Mouse (Mus musculus) hindbrain, embryonic 15.5 days (tissue): Measurements from ENCODE around the gene Ppp1cb. TPM values are rescaled to one million over a fixed set of nuclear protein-coding genes. Genes with fewer than 3 reads are reported as not detected.
"Not testable (repeated sequence)": the region's sequence is repeated elsewhere in the genome, so short reads cannot be mapped to it uniquely, and the experiment has no call there.

ENCODE experiments used
- ATAC-seq: fragments of 200-750 bp; cut with Nextera tagmentation; 2 replicates; pipeline ENCODE4 v1.8.0; 2017; ENCODE audit warnings: low read depth, moderate number of reproducible peaks, moderate TSS enrichment; ENCODE audit not compliant: low FRiP score
- H3K27ac ChIP-seq: fragments of 300-500 bp; sonication (generic); replicated peaks from 2 replicates; pipeline ENCODE4 v1.5.1; 2015; ENCODE audit warnings: mild to moderate bottlenecking, inconsistent platforms
- H3K27me3 ChIP-seq: fragments of 300-500 bp; sonication (generic); 2 replicates; pipeline ENCODE4 v1.6.1; 2015; ENCODE audit warnings: control low read depth, inconsistent platforms
- H3K36me3 ChIP-seq: fragments of 300-500 bp; sonication (generic); 2 replicates; pipeline ENCODE4 v1.6.1; 2015; ENCODE audit warnings: control low read depth, inconsistent platforms
- H3K4me1 ChIP-seq: fragments of 300-500 bp; sonication (generic); replicated peaks from 2 replicates; pipeline ENCODE4 v1.6.1; 2015; ENCODE audit warnings: control low read depth, inconsistent platforms
- H3K4me2 ChIP-seq: fragments of 300-500 bp; sonication (generic); 2 replicates; pipeline ENCODE4 v1.6.1; 2015; ENCODE audit warnings: moderate library complexity, mild to moderate bottlenecking, inconsistent platforms
- H3K4me3 ChIP-seq: fragments of 300-500 bp; sonication (generic); 2 replicates; pipeline ENCODE4 v1.5.1; 2015; ENCODE audit warnings: mild to moderate bottlenecking, inconsistent platforms
- H3K9ac ChIP-seq: fragments of 300-500 bp; sonication (generic); 2 replicates; pipeline ENCODE4 v1.6.1; 2015; ENCODE audit warnings: inconsistent platforms
- H3K9me3 ChIP-seq: fragments of 300-500 bp; sonication (generic); 2 replicates; pipeline ENCODE4 v1.6.1; 2016; ENCODE audit warnings: control low read depth, inconsistent platforms
- WGBS: fragments of 180-500 bp; shearing (Covaris S2); methylation state at CpG from one replicate; pipeline ENCODE4 v1.1.7; 2015; 5-methylcytosine and 5-hydroxymethylcytosine counted together
- polyA plus RNA-seq: library from polyadenylated mRNA; unstranded; fragments of >200 nt; fragmentation: Nextera tagmentation; extraction: Ambion mirVana; gene quantifications from 2 replicates; pipeline ENCODE4 v1.2.1, GENCODE M21; 2015

Gene Ppp1cb
- polyA plus RNA-seq, 1 experiment from 2014 or later = 188 TPM

DNA sequence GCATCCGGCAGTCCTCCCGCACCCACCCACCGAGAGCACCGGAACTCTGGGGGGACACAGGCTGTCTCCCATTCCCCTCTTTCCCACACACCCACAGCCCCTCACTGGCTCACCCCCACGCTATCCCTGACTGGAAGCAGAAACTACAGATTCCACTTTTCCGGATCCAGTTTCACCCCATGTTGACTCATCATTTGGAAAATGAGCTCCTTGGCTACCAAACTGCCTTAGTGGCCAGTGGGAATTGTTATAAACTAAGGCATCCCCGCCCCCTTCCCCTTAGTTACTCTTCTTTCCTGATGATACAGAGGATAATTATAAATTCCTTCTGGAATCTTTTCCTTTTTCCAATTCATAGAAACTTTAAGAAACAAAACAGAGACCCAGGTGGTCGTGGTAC lies 34.2 kb upstream of the Ppp1cb start:
- peaks cover 6% of the 10 kb centered on the region for H3K4me1 ChIP-seq
- H3K27me3 ChIP-seq = no peaks in the 10 kb centered on the region
- H3K4me2 ChIP-seq = no peak overlapping the region
- no peak for ATAC-seq
- no peak overlapping the region for H3K4me3 ChIP-seq
- H3K36me3 ChIP-seq = no peaks in the 10 kb centered on the region
- H3K9me3 ChIP-seq = no peaks in the 10 kb centered on the region
- 93% methylated on average over 8 of the region's 8 CpGs for WGBS
- no peak overlapping the region for H3K27ac ChIP-seq
- H3K9ac ChIP-seq = no peak overlapping the region

DNA sequence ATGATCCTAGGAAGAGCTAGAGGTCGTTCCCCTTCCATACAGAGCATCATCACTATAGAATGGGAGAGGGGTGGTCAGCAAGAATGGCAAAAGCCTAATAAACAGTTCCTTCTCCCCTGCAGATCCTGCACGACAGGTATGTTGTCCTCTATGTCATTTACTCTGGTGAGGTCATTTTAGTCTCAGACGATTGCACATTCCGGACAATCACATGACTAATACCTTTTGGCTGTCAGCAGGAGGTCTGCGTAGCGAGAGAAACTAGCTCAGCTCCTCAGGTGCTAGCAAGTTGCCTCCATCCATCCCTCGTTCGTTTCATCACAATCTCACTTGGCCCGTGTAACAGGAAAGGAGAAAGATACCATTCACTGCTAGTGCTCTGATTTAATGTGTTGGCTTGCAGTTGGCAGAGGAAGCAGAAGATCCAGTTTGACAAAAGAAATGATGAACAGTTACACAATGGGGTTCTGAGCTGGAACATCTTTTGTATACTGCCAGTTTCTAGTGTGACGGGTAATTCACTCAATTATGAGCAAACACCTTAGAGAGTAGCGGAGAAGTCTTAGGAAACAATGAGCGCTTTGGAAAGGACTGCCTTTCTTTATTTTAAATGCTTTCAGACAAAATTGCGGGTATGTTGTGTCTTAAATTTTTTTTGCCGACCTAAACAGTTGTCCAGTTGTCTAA lies 33.0 kb upstream of the Ppp1cb start:
- Histone ChIP-seq H3K4me1 (peaks cover 6% of the 10 kb centered on the region), H3K27me3 (no peaks in the 10 kb centered on the region), H3K9me3 (no peaks in the 10 kb centered on the region), H3K27ac (no peak overlapping the region), H3K4me2 (no peak overlapping the region), H3K9ac (no peak overlapping the region), H3K4me3 (no peak overlapping the region), H3K36me3 (no peaks in the 10 kb centered on the region)
- ATAC-seq = no peak
- WGBS = 63% methylated on average over 14 of the region's 14 CpGs

DNA sequence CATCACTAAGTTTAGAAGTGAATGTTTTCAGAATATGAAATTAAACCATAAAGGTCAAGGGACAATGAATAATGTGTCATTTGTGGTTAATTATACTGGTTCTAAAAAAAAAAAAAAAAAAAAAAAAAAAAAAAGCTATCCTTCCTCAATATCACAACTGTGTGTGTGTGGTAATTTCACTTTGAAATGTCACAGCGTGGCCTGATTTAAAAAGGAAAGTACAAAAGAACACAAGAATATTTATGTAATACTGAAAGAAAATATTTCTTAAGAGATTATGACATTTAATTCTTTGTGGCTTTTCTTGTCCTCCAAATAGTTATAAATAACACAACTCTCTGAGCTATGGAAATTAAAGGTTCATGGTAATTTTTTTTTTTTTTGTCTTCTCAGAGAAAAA lies 28.2 kb upstream of the Ppp1cb start:
- Histone ChIP-seq H3K4me3 (no peak overlapping the region), H3K27me3 (no peaks in the 10 kb centered on the region), H3K9me3 (no peaks in the 10 kb centered on the region), H3K4me1 (no peaks in the 10 kb centered on the region), H3K27ac (no peak overlapping the region), H3K9ac (no peak overlapping the region), H3K36me3 (no peaks in the 10 kb centered on the region), H3K4me2 (no peak overlapping the region)
- no peak for ATAC-seq
- 89% methylated on average over 1 of the region's 1 CpGs for WGBS

DNA sequence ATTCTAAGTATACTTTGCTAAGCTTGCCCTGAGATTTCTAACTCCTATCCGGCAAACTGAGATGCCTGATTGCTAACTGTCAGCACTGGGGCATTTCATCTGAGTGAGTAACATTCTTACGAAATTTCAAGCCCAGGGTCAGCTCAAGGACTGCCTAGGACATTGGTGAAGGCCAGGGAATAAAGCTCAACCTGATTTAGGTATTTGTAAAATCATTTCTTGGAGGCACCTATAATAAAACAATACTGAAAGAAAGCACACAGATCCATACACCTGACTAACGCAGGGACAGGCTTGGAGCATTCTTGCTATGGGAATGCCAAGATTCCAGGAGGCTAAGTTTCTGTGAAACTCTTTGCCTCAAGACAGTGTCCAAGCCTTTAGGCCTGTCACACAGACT lies 24.3 kb upstream of the Ppp1cb start:
- not testable (repeated sequence) for H3K4me1 ChIP-seq, H3K36me3 ChIP-seq, H3K4me2 ChIP-seq, H3K27ac ChIP-seq, ATAC-seq, H3K27me3 ChIP-seq, H3K4me3 ChIP-seq, H3K9me3 ChIP-seq, H3K9ac ChIP-seq
- WGBS = 93% methylated on average over 3 of the region's 3 CpGs

DNA sequence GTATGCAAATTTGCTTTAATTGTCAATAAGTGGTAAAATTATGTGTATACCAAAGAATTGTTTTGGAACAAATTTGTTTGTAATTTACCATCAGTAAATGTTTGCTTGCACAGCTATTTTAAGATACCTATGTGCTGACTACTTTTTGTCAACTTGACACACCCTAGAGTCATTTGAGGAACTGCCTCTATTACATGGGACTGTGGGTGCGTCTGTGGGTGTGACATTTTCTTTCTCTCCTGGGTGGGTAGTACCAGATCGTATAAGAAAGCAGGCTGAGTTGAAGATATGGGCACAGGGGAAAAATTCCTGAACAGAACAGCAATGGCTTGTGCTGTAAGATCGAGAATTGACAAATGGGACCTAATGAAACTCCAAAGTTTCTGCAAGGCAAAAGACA lies 23.0 kb upstream of the Ppp1cb start:
- WGBS = 85% methylated on average over 3 of the region's 3 CpGs
- Histone ChIP-seq H3K4me3 (no peak overlapping the region), H3K4me2 (no peak overlapping the region), H3K4me1 (no peaks in the 10 kb centered on the region), H3K36me3 (no peaks in the 10 kb centered on the region), H3K27me3 (no peaks in the 10 kb centered on the region), H3K9ac (no peak overlapping the region), H3K27ac (no peak overlapping the region), H3K9me3 (no peaks in the 10 kb centered on the region)
- ATAC-seq = no peak

DNA sequence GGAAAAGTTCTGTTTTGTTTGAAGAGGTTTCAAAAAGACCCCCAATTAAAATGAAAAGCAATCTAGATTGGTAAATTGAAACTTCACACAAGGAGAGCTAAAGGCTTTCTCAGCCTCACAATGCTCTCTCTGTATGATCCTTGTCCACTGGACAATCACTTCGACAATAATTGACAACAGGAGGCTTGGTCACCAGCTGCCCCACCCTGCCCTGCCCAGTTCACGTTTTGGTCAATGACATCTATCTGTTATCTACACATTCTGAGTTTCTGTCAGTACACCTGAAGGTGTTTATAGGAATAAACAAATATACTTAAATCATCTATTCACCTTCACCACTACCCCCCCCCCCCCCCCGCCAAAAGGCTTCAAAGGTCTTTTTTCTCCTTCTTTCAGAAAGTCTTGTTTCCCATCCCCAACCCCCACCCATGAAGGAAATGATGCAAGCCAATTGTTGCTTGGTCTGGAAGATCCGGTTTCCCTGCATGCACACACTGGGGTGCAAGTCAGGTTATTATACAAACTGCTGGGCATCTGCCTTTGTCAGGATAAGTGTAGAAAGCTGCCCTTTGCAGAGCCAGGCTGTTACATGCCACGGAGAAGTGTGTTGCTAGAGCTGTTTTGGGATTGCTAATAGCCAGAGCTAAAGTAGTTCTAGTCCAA lies 20.6 kb upstream of the Ppp1cb start:
- no peak for ATAC-seq
- H3K27me3 ChIP-seq = no peaks in the 10 kb centered on the region
- H3K27ac ChIP-seq = no peak overlapping the region
- no peaks in the 10 kb centered on the region for H3K9me3 ChIP-seq
- H3K4me3 ChIP-seq = no peak overlapping the region
- H3K9ac ChIP-seq = no peak overlapping the region
- H3K36me3 ChIP-seq = no peaks in the 10 kb centered on the region
- WGBS = 29% methylated on average over 5 of the region's 5 CpGs
- no peak overlapping the region for H3K4me2 ChIP-seq
- H3K4me1 ChIP-seq = no peaks in the 10 kb centered on the region

DNA sequence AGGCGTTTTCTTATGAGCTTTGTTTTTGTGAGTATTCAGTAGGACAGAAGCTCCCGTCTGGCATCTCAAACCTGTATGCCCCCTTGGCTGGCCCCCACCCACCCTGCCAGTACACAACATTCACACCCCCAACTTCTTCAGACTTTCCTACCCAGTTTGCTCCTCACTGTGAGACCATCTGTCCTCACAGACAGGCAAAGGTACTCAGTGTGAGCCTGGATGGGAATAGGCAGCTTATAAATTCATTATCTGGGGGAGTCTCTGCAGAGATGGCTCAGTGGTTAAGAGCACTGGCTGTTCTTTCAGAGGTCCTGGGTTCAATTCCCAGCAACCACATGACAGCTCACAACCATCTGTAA lies 20.1 kb upstream of the Ppp1cb start:
- ATAC-seq = no peak
- H3K4me3 ChIP-seq = no peak overlapping the region
- H3K4me2 ChIP-seq = no peak overlapping the region
- 67% methylated on average over 2 of the region's 2 CpGs for WGBS
- no peaks in the 10 kb centered on the region for H3K9me3 ChIP-seq
- H3K27ac ChIP-seq = no peak overlapping the region
- H3K9ac ChIP-seq = no peak overlapping the region
- H3K27me3 ChIP-seq = no peaks in the 10 kb centered on the region
- no peaks in the 10 kb centered on the region for H3K36me3 ChIP-seq
- H3K4me1 ChIP-seq = no peaks in the 10 kb centered on the region

DNA sequence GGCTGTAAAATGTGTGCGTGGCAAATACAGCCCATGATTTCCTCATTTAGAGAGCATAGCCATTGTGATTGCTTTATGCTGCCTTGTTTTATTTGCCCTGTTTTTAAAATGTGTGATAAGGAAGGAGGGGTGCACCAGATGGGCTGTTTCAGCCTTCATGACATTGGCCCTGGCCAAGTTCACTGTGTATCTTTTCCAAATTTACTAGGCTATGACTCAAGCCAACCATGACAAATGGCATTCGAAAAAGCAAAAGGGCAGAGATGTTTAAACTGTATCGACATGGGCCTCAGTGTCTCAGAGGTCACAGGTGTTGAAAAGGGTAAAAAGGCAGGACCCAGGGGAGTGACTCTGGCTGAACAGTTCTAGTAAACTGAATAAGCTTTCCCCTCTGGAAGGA lies 17.3 kb upstream of the Ppp1cb start:
- no peak overlapping the region for H3K27ac ChIP-seq
- 70% methylated on average over 3 of the region's 3 CpGs for WGBS
- no peaks in the 10 kb centered on the region for H3K27me3 ChIP-seq
- no peaks in the 10 kb centered on the region for H3K36me3 ChIP-seq
- H3K4me1 ChIP-seq = no peaks in the 10 kb centered on the region
- no peak overlapping the region for H3K4me2 ChIP-seq
- ATAC-seq = no peak
- no peak overlapping the region for H3K4me3 ChIP-seq
- H3K9ac ChIP-seq = no peak overlapping the region
- H3K9me3 ChIP-seq = no peaks in the 10 kb centered on the region

DNA sequence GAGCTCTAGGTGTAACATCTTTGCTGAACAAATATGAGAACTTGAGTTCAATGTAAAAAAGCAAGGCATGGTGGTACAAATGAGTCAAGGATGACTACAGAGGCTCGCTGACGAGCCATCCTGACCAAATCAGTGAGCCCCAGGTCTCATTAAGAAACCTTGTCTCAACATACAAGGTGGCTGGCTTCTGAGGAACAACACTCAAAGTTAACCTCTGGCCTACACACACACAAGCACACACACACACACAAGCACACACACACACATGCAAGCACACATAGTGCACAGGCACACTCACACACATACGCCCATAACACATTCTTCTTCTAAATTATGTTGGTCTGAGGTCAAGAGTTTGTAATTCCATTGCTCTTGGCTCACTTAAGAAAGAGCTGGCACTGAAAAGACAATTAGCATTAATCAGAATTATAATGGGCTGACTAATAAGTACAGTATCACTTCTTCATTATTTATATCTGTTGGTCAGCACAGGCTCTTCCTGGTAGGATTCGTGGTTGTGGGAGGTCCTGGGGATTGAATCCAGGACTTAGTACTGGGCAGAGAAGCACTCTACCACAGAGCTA lies 16.6 kb upstream of the Ppp1cb start:
- no peak overlapping the region for H3K27ac ChIP-seq
- no peak overlapping the region for H3K4me2 ChIP-seq
- no peaks in the 10 kb centered on the region for H3K27me3 ChIP-seq
- no peaks in the 10 kb centered on the region for H3K4me1 ChIP-seq
- no peaks in the 10 kb centered on the region for H3K9me3 ChIP-seq
- no peak overlapping the region for H3K9ac ChIP-seq
- H3K36me3 ChIP-seq = no peaks in the 10 kb centered on the region
- WGBS = 89% methylated on average over 4 of the region's 4 CpGs
- H3K4me3 ChIP-seq = no peak overlapping the region
- no peak for ATAC-seq

DNA sequence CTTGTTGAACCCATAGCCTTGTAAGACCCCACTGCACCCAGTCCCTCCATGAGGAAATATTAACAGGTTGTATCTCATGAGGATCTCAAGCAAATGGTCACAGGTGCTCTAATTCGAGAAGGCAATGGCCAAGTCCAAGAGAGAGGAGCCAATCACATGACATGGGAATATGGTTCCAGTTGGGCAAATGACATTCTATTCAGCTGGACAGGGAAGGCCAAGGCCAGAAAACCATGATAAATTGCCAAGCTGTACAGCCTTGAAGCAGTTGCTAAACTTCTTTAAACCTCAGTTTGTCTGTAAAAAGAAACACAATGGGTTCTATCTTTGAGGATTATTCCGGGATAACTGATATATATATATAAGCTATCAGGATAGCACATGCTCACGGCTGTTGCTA lies 14.7 kb upstream of the Ppp1cb start:
- H3K9me3 ChIP-seq = no peaks in the 10 kb centered on the region
- 92% methylated on average over 3 of the region's 3 CpGs for WGBS
- H3K4me3 ChIP-seq = no peak overlapping the region
- no peak overlapping the region for H3K27ac ChIP-seq
- H3K4me1 ChIP-seq = no peaks in the 10 kb centered on the region
- H3K9ac ChIP-seq = no peak overlapping the region
- H3K4me2 ChIP-seq = no peak overlapping the region
- ATAC-seq = no peak
- no peaks in the 10 kb centered on the region for H3K36me3 ChIP-seq
- no peaks in the 10 kb centered on the region for H3K27me3 ChIP-seq

DNA sequence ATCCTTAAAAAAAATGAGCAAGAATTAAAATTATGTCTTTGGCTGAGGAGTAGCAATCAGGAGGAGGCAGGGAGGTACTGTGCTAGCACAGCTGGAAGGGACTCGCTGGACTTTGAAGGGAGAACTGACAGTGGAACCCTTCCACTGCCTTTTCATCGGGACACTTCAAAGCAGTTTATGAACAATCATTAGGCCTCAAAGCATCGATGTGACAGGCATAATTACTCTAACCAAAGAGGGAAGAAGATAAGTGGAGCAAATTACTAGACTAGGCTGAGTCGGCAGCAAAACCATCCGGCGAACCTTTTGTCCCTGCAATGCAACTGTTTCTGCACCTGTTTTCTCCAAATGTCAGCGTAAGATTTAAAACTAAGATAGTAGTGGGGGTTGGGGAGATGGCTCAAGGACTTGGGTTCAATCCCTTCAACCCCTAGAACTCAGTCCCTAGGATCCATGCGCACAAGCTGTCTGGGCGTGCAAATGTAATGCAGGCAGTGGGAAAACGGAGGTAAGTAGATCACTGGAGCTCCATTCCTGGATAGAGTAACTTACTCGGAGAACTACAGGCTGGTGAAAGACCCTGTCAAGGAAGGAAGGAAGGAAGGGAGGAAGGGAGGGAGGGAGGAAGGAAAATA lies 13.2 kb upstream of the Ppp1cb start:
- Histone ChIP-seq H3K4me3 (no peak overlapping the region), H3K4me1 (no peaks in the 10 kb centered on the region), H3K9me3 (no peaks in the 10 kb centered on the region), H3K4me2 (no peak overlapping the region), H3K36me3 (no peaks in the 10 kb centered on the region), H3K9ac (no peak overlapping the region), H3K27me3 (no peaks in the 10 kb centered on the region), H3K27ac (no peak overlapping the region)
- no peak for ATAC-seq
- WGBS = 60% methylated on average over 11 of the region's 11 CpGs

DNA sequence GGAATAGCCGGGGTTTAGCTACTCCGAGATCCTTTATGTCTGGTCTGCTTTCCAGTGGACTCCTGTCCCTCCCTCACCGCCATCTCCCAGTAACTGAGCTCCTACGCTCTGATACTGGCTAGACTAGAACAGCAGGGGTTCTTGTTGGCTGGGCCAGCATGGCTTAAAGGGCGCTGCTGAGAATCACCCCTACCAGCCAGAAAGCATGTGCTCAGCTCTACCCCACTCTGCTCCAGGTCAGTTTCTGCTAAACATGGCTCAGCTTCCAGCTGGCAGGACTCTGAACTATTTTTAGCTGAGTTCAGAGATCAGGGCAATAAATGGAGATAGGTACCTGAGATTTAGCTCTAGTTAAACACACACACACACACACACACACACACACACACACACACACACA lies 12.2 kb upstream of the Ppp1cb start:
- no peaks in the 10 kb centered on the region for H3K4me1 ChIP-seq
- H3K36me3 ChIP-seq = no peaks in the 10 kb centered on the region
- H3K4me3 ChIP-seq = no peak overlapping the region
- WGBS = 41% methylated on average over 5 of the region's 5 CpGs
- ATAC-seq = no peak
- no peak overlapping the region for H3K9ac ChIP-seq
- H3K9me3 ChIP-seq = no peaks in the 10 kb centered on the region
- no peak overlapping the region for H3K27ac ChIP-seq
- H3K4me2 ChIP-seq = no peak overlapping the region
- no peaks in the 10 kb centered on the region for H3K27me3 ChIP-seq
